8 mouse cellular contexts compared by ENCODE assay signal in the genomic region with DNA sequence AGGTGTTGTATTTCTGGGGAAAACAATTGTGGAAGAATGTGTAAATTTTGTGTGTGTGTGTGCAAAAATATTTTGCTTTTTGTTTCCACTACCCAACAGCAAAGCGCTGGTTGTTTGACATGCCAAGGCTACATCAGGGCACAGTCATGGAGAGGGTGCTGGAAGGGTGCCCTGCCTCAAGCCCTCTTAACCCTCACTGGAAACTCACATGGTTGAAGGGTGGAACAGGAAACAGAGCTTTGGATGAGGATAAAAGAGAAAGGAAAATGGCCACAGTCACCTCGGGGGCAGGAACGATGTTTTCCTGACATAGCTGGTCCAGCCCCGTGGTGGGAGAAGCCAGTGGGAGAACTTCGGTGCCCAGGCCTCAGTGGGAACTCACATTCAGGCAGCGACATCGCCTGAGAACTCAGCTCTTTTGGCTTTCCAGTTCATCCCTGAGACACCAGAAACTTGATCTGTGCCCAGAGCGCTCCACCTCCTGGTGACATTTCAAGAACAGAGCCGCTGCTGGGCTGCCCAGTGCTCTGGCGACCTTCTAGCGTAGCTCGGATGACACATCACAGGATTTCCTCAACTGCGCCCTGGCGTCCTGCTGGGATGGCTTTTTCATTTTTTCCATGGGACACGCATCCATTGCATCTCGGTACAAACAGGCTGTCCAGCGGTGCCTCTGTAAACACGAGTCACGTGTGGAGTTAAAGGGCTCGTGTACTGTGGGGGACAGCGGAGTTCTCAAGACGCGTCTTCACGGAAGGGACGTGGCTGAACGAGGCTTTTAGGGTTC. TPM values are rescaled to one million over a fixed set of nuclear protein-coding genes. Genes with fewer than 3 reads are reported as not detected.
DNase-seq lines count a peak whose midpoint lies in the region; ATAC-seq and TF ChIP-seq lines count a peak whose summit lies in the region.

No protein-coding gene starts in this region.

- 43% methylated on average over 26 of the region's 26 CpGs for WGBS in embryonic facial prominence, embryonic 13.5 days
- WGBS in hindbrain, embryonic 12.5 days: 43% methylated on average over 26 of the region's 26 CpGs
- 36% methylated on average over 26 of the region's 26 CpGs for WGBS in limb, embryonic 15.5 days
- 49% methylated on average over 26 of the region's 26 CpGs for WGBS in midbrain, postnatal 0 days

- no peak for DNase-seq in cerebellum, adult 9-11 months
- DNase-seq in midbrain, postnatal 0 days (ENCODE audit: low spot score): no peak
- no peak for DNase-seq in thymus, postnatal 25 days
- no peak for DNase-seq in spleen, postnatal 36 days (ENCODE audit: low spot score in 2 of 2)

- no peak overlapping the region for H3K4me3 ChIP-seq in embryonic facial prominence, embryonic 13.5 days
- H3K4me3 ChIP-seq in hindbrain, embryonic 12.5 days: no peak overlapping the region
- H3K4me3 ChIP-seq in limb, embryonic 15.5 days: peak overlapping the region; percentile 3; the same call in 1 of the 2 replicates
- no peak overlapping the region for H3K4me3 ChIP-seq in midbrain, postnatal 0 days (ENCODE audit: low read depth, low read length)

- no peak overlapping the region; the same call in 1 of the 2 replicates for H3K9ac ChIP-seq in embryonic facial prominence, embryonic 13.5 days
- H3K9ac ChIP-seq in hindbrain, embryonic 12.5 days: no peak overlapping the region
- no peak overlapping the region for H3K9ac ChIP-seq in limb, embryonic 15.5 days
- H3K9ac ChIP-seq in midbrain, postnatal 0 days (replicated peaks; ENCODE audit: low read length, poor library complexity, severe bottlenecking): peak overlapping the region; percentile 19; the same call in 1 of the 2 replicates

- no peaks in the 10 kb centered on the region for H3K36me3 ChIP-seq in embryonic facial prominence, embryonic 13.5 days
- no peaks in the 10 kb centered on the region for H3K36me3 ChIP-seq in hindbrain, embryonic 12.5 days
- no peaks in the 10 kb centered on the region for H3K36me3 ChIP-seq in limb, embryonic 15.5 days
- H3K36me3 ChIP-seq in midbrain, postnatal 0 days (ENCODE audit: insufficient read depth, low read length): no peaks in the 10 kb centered on the region

- peak overlapping the region; percentile 40 for H3K4me2 ChIP-seq in embryonic facial prominence, embryonic 13.5 days
- H3K4me2 ChIP-seq in hindbrain, embryonic 12.5 days (replicated peaks): peak overlapping the region; percentile 26
- H3K4me2 ChIP-seq in limb, embryonic 15.5 days: peak overlapping the region; percentile 27; the same call in 1 of the 2 replicates
- 0 out of 2 replicates have a peak overlapping the region, but pooled peaks have one; percentile 15 for H3K4me2 ChIP-seq in midbrain, postnatal 0 days (ENCODE audit: low read depth, low read length, poor library complexity, severe bottlenecking)

- H3K27ac ChIP-seq in embryonic facial prominence, embryonic 13.5 days: no peak overlapping the region
- H3K27ac ChIP-seq in hindbrain, embryonic 12.5 days: no peak overlapping the region
- no peak overlapping the region for H3K27ac ChIP-seq in limb, embryonic 15.5 days
- H3K27ac ChIP-seq in midbrain, postnatal 0 days (ENCODE audit: low read depth, low read length): no peak overlapping the region

- peaks cover 5% of the 10 kb centered on the region for H3K4me1 ChIP-seq in embryonic facial prominence, embryonic 13.5 days
- H3K4me1 ChIP-seq in hindbrain, embryonic 12.5 days: peaks cover 5% of the 10 kb centered on the region; the same call in 1 of the 2 replicates
- peaks cover 8% of the 10 kb centered on the region; the same call in 1 of the 2 replicates for H3K4me1 ChIP-seq in limb, embryonic 15.5 days
- H3K4me1 ChIP-seq in midbrain, postnatal 0 days (ENCODE audit: insufficient read depth, low read length): no peaks in the 10 kb centered on the region

- peaks cover 4% of the 10 kb centered on the region; the same call in 1 of the 2 replicates for H3K27me3 ChIP-seq in embryonic facial prominence, embryonic 13.5 days
- peaks cover 7% of the 10 kb centered on the region; the same call in 1 of the 2 replicates for H3K27me3 ChIP-seq in hindbrain, embryonic 12.5 days
- H3K27me3 ChIP-seq in limb, embryonic 15.5 days: no peaks in the 10 kb centered on the region; the same call in 1 of the 2 replicates
- H3K27me3 ChIP-seq in midbrain, postnatal 0 days (ENCODE audit: insufficient read depth, low read length): no peaks in the 10 kb centered on the region

- TF ChIP-seq CTCF in midbrain, postnatal 0 days (IDR thresholded peaks at IDR 0.05): no peak

- no peaks in the 10 kb centered on the region for H3K9me3 ChIP-seq in embryonic facial prominence, embryonic 13.5 days
- H3K9me3 ChIP-seq in hindbrain, embryonic 12.5 days (replicated peaks): no peaks in the 10 kb centered on the region
- no peaks in the 10 kb centered on the region for H3K9me3 ChIP-seq in limb, embryonic 15.5 days
- H3K9me3 ChIP-seq in midbrain, postnatal 0 days (ENCODE audit: low read length): no peaks in the 10 kb centered on the region

- 0 out of 2 replicates have a peak, but pooled peaks have one; percentile 22 for ATAC-seq in cerebellum, adult (ENCODE audit: insufficient number of reproducible peaks, low FRiP score, low TSS enrichment)
- ATAC-seq in embryonic facial prominence, embryonic 13.5 days (ENCODE audit: insufficient number of reproducible peaks, insufficient read depth, low FRiP score, low TSS enrichment, low read depth): no peak
- ATAC-seq in hindbrain, embryonic 12.5 days (ENCODE audit: low FRiP score): no peak
- ATAC-seq in limb, embryonic 15.5 days (ENCODE audit: insufficient number of reproducible peaks, low FRiP score, low TSS enrichment, low read depth): no peak
- no peak for ATAC-seq in midbrain, postnatal 0 days (ENCODE audit: low FRiP score)

RNA-seq across cellular contexts. Expression of a gene that starts 6.8 kb away (rescaled TPM):
- polyA plus RNA-seq in embryonic facial prominence, embryonic 13.5 days (2015; fragmentation: Nextera tagmentation; extraction: Ambion mirVana): 4.9 TPM in 2 replicates
- polyA plus RNA-seq in hindbrain, embryonic 12.5 days (2016; fragmentation: Nextera tagmentation; extraction: Ambion mirVana): 2.2 and 4.3 TPM in 2 replicates
- 3.3 and 4.1 TPM in 2 replicates for polyA plus RNA-seq in limb, embryonic 15.5 days (2015; fragmentation: Nextera tagmentation; extraction: Ambion mirVana)
- 6.2 and 12.8 TPM in 2 replicates for total RNA-seq in midbrain, postnatal 0 days (2014; rRNA removed)
- 1.4 and 1.9 TPM in 2 replicates for polyA plus RNA-seq in midbrain, postnatal 0 days (2015; fragmentation: Nextera tagmentation; extraction: Ambion mirVana)
